Mouse (Mus musculus) MEL (cell line): ENCODE data around the gene Sgms1.

ENCODE experiments used
- CHD1 ChIP-seq: IDR thresholded peaks from 2 replicates; pipeline ENCODE4 v1.6.1; 2012; ENCODE audit warnings: low read depth, mild to moderate bottlenecking, inconsistent platforms, low read length, improper control_type of control experiment
- CTCF ChIP-seq, 3 experiments: IDR thresholded peaks in 2 of 3; conservative IDR thresholded peaks in 1 of 3; 2 replicates each; pipeline ENCODE4 v1.5.1; 2011 to 2012; ENCODE audit warnings: low read length in 3 of 3, low read depth in 2 of 3, mild to moderate bottlenecking in 2 of 3, improper control_type of control experiment in 1 of 3, inconsistent platforms in 1 of 3, mixed read lengths in 1 of 3, moderate library complexity in 1 of 3; ENCODE audit not compliant: control insufficient read depth in 1 of 3, insufficient read depth in 1 of 3, poor library complexity in 1 of 3, severe bottlenecking in 1 of 3
- EP300 ChIP-seq, 2 experiments: IDR thresholded peaks; 2 replicates each; pipeline ENCODE4 v1.6.1; 2011; ENCODE audit warnings: improper control_type of control experiment in 2 of 2, low read length in 2 of 2, low read depth in 1 of 2, mild to moderate bottlenecking in 1 of 2
- JUND ChIP-seq: IDR thresholded peaks from 2 replicates; pipeline ENCODE4 v1.6.1; 2011; ENCODE audit warnings: low read depth, mild to moderate bottlenecking, improper control_type of control experiment, low read length
- MAX ChIP-seq: IDR thresholded peaks from 2 replicates; pipeline ENCODE4 v1.6.1; 2011; ENCODE audit warnings: low read length, improper control_type of control experiment
- MXI1 ChIP-seq: IDR thresholded peaks from 2 replicates; pipeline ENCODE4 v1.6.1; 2011; ENCODE audit warnings: mild to moderate bottlenecking, low read depth, low read length, improper control_type of control experiment
- MYC ChIP-seq: IDR thresholded peaks from 2 replicates; pipeline ENCODE4 v1.6.1; 2011; ENCODE audit warnings: low read depth, mild to moderate bottlenecking, low read length, improper control_type of control experiment, moderate library complexity
- NELFE ChIP-seq: IDR thresholded peaks from 2 replicates; pipeline ENCODE4 v1.6.1; 2011; ENCODE audit warnings: low read depth, low read length, improper control_type of control experiment
- POLR2A ChIP-seq, 2 experiments: IDR thresholded peaks; 2 replicates each; pipeline ENCODE4 v1.6.1; 2011 to 2012; ENCODE audit warnings: low read length in 2 of 2, mild to moderate bottlenecking in 2 of 2, control low read depth in 1 of 2, improper control_type of control experiment in 1 of 2, low read depth in 1 of 2, moderate library complexity in 1 of 2; ENCODE audit not compliant: control insufficient read depth in 1 of 2, insufficient read depth in 1 of 2, poor library complexity in 1 of 2
- RAD21 ChIP-seq: IDR thresholded peaks from 2 replicates; pipeline ENCODE4 v1.6.1; 2011; ENCODE audit warnings: mild to moderate bottlenecking, low read depth, low read length, improper control_type of control experiment
- RCOR1 ChIP-seq: IDR thresholded peaks from 2 replicates; pipeline ENCODE4 v1.6.1; 2012; ENCODE audit warnings: low read depth, mild to moderate bottlenecking, inconsistent platforms, low read length, improper control_type of control experiment
- USF2 ChIP-seq, 2 experiments: IDR thresholded peaks; 2 replicates each; pipeline ENCODE4 v1.6.1; 2011 to 2012; ENCODE audit warnings: improper control_type of control experiment in 2 of 2, low read length in 2 of 2, borderline replicate concordance in 1 of 2, inconsistent platforms in 1 of 2, low read depth in 1 of 2, mild to moderate bottlenecking in 1 of 2; ENCODE audit not compliant: insufficient read depth in 1 of 2
- ZC3H11A ChIP-seq: IDR thresholded peaks from 2 replicates; pipeline ENCODE4 v1.6.1; 2012; ENCODE audit warnings: low read depth, mild to moderate bottlenecking, inconsistent platforms, low read length, improper control_type of control experiment
- ZNF384 ChIP-seq: IDR thresholded peaks from 2 replicates; pipeline ENCODE4 v1.6.1; 2012; ENCODE audit warnings: low read depth, mild to moderate bottlenecking, inconsistent platforms, low read length, improper control_type of control experiment

- no peak for TF ChIP-seq USF2 (IDR thresholded peaks at IDR 0.05; ENCODE audit: borderline replicate concordance in 1 of 2, insufficient read depth in 1 of 2, low read depth in 1 of 2, low read length in 2 of 2)
- TF ChIP-seq NELFE, result no peak
- no peak for TF ChIP-seq JUND
- TF ChIP-seq CTCF (IDR thresholded peaks at IDR 0.05 in 2 of 3, conservative IDR thresholded peaks at IDR 0.05 in 1 of 3; ENCODE audit: control insufficient read depth in 1 of 3, insufficient read depth in 1 of 3, low read depth in 2 of 3, low read length in 3 of 3, poor library complexity in 1 of 3, severe bottlenecking in 1 of 3), result no peak
- peak; percentile 10; the same call in 1 of the 2 replicates for TF ChIP-seq MAX
- no peak for TF ChIP-seq RAD21
- TF ChIP-seq ZNF384, result peak; percentile 78
- no peak for TF ChIP-seq MYC
- TF ChIP-seq EP300 (IDR thresholded peaks at IDR 0.05; ENCODE audit: low read depth in 1 of 2, low read length in 2 of 2), result peak; percentile 54 to 92
- no peak for TF ChIP-seq POLR2A (IDR thresholded peaks at IDR 0.05; ENCODE audit: control insufficient read depth in 1 of 2, insufficient read depth in 1 of 2, low read depth in 1 of 2, low read length in 2 of 2, poor library complexity in 1 of 2)
- TF ChIP-seq CHD1, result 0 out of 2 replicates have a peak, but pooled peaks have one; percentile 71
- no peak for TF ChIP-seq ZC3H11A
- TF ChIP-seq MXI1, result peak; percentile 23; the same call in 1 of the 2 replicates
- TF ChIP-seq RCOR1, result no peak; the same call in 1 of the 2 replicates
These were observed 140.1 kb downstream of the Sgms1 start for GRCm38 (mm10) chr19:32249181-32250130.
